Mouse (Mus musculus) hindbrain, embryonic 12.5 days (tissue): ENCODE measurements around the gene L2hgdh. TPM values are rescaled to one million over a fixed set of nuclear protein-coding genes. Genes with fewer than 3 reads are reported as not detected.
A peak's percentile ranks its signal among the peaks of the same experiment; 100 is the strongest.

ENCODE experiments used
- ATAC-seq: fragments of 200-750 bp; cut with Nextera tagmentation; 2 replicates; pipeline ENCODE4 v1.8.0; 2017; ENCODE audit warnings: moderate TSS enrichment; ENCODE audit not compliant: low FRiP score
- H3K27ac ChIP-seq: fragments of 300-500 bp; sonication (generic); 2 replicates; pipeline ENCODE4 v1.5.1; 2016; ENCODE audit warnings: mild to moderate bottlenecking
- H3K27me3 ChIP-seq: fragments of 300-500 bp; sonication (generic); 2 replicates; pipeline ENCODE4 v1.6.1; 2016; ENCODE audit warnings: mild to moderate bottlenecking
- H3K36me3 ChIP-seq: fragments of 300-500 bp; sonication (generic); 2 replicates; pipeline ENCODE4 v1.6.1; 2016; ENCODE audit warnings: mild to moderate bottlenecking
- H3K4me1 ChIP-seq: fragments of 300-500 bp; sonication (generic); 2 replicates; pipeline ENCODE4 v1.6.1; 2016
- H3K4me2 ChIP-seq: fragments of 300-500 bp; sonication (generic); replicated peaks from 2 replicates; pipeline ENCODE4 v1.6.1; 2016; ENCODE audit warnings: mild to moderate bottlenecking
- H3K4me3 ChIP-seq: fragments of 300-500 bp; sonication (generic); 2 replicates; pipeline ENCODE4 v1.5.1; 2016; ENCODE audit warnings: mild to moderate bottlenecking
- H3K9ac ChIP-seq: fragments of 300-500 bp; sonication (generic); 2 replicates; pipeline ENCODE4 v1.6.1; 2016; ENCODE audit warnings: mild to moderate bottlenecking, moderate library complexity
- H3K9me3 ChIP-seq: fragments of 300-500 bp; sonication (generic); replicated peaks from 2 replicates; pipeline ENCODE4 v1.6.1; 2016; ENCODE audit warnings: mild to moderate bottlenecking
- WGBS: fragments of 180-500 bp; shearing (Covaris S2); methylation state at CpG from one replicate; pipeline ENCODE4 v1.1.7; 2016; 5-methylcytosine and 5-hydroxymethylcytosine counted together
- polyA plus RNA-seq: library from polyadenylated mRNA; unstranded; fragments of >200 nt; fragmentation: Nextera tagmentation; extraction: Ambion mirVana; gene quantifications from 2 replicates; pipeline ENCODE4 v1.2.1, GENCODE M21; 2016

The L2hgdh gene
- polyA plus RNA-seq = 14.6 and 15.3 TPM in 2 replicates

DNA sequence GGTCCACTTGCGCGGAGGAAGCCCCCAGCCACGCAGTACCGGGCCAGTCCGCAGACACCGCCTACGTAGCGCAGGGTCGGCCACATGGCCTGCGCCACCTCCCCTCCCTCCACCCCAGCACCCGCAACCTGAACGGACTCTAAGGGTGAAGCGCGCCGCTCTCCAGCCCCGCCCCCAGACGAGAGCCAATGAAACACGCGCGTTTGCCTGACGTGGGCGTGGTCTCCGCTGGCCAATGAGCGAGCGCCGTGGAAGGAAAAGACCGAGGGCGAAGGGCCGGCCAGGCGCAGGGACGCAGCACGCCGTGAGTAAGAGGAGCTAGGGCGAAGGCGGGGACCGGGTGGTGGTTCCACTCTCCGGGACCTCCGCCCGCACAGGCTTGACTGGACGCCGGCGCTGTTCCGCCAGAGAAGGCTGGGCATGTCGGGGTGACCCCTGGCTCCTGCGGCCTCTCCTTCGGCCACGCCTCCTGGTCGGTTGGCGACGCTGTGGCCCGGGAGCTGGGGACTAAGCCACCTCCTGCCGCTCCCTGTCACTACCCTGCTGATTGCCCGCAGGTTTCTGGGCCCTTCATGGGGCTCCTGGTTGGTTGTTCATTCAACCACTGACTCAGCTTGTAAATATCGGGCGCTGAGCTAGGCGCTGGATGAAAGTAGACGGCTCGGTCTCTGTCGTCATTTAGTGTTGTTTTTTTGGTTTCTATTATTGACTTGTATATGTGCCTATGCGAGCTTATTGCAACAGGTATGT is at the start of gene L2hgdh, which contains the start of gene Atp5s:
Gene L2hgdh (minus strand): TSS at position 163 of the 750 bp plus-strand sequence.
Gene Atp5s (plus strand): TSS at position 240 of the 750 bp plus-strand sequence.
- WGBS = under 1% methylated on average over 59 of the region's 60 CpGs
- peak within 1 kb of the TSS; percentile 78 for H3K4me3 ChIP-seq
- H3K27ac ChIP-seq = peak within 1 kb of the TSS; percentile 82
- H3K36me3 ChIP-seq = peaks cover 5% of the 10 kb centered on the region
- H3K9ac ChIP-seq = peak within 1 kb of the TSS; percentile 83
- peak within 1 kb of the TSS; percentile 92 for H3K4me2 ChIP-seq
- H3K9me3 ChIP-seq = no peaks in the 10 kb centered on the region
- ATAC-seq = peak; percentile 98
- no peaks in the 10 kb centered on the region for H3K27me3 ChIP-seq
- H3K4me1 ChIP-seq = peaks cover 17% of the 10 kb centered on the region

DNA sequence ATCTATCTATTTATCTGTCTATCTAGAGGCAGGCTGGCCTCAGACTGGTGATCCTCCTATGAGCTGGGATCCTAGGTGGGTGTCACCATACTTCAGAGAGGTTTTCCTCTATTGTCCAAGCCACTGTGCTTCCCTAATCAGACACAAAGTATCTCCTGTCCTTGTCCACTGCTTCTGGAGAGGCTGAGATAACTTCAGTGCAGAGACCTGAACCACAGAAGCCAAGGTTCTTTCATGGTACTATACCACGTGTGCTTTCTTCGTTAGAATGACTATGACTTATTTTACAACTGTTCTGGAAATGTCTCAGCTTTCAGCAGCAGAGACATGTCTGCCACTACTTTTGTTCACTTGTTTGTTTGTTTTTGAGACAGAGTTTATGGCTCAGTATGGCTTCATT is 44.2 kb upstream of the L2hgdh start:
- ATAC-seq = no peak
- WGBS = 96% methylated on average over 2 of the region's 2 CpGs
- H3K4me2 ChIP-seq = no peak overlapping the region
- H3K27ac ChIP-seq = no peak overlapping the region
- no peaks in the 10 kb centered on the region for H3K27me3 ChIP-seq
- H3K36me3 ChIP-seq = no peaks in the 10 kb centered on the region
- H3K4me3 ChIP-seq = no peak overlapping the region
- H3K9me3 ChIP-seq = no peaks in the 10 kb centered on the region
- H3K9ac ChIP-seq = no peak overlapping the region
- peaks cover 18% of the 10 kb centered on the region for H3K4me1 ChIP-seq

DNA sequence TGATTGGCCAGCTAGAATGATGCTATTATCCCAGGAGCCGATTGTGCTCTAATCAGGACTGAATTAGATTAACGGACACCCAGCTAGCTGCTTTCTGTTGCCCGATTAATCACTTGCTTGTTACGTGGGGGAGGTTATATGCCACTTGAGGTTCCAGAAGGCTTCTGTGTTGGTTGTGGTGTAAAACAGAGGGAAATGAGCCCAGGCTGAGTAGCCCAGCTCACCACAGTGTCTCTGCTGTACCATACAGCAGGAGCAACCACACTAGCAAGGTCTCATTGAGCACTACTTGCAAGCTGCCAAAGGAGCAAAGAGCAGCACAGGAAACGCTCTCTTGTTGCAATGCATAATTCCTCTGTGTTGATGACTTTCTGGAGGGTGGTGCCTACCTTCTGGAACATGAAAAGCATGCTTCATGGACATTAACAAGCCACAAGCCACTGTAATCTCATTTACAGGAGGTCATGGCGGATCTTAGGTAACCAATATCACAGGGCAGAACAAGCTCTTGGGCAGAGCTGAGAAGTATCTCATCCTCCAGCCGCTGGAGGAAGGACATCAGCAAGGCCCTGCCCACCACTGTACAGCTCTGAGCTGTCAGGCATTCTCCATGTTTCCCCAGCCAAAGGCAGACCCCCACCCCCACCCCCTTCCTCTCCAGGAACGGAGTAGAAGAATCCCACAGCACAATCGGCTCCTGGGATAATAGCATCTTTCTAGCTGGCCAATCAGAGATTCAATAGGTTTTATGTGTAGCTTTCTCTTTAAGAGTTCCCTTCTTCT is 43.0 kb upstream of the L2hgdh start:
- H3K4me1 ChIP-seq = peaks cover 18% of the 10 kb centered on the region
- ATAC-seq = peak; percentile 70
- no peaks in the 10 kb centered on the region for H3K9me3 ChIP-seq
- H3K27ac ChIP-seq = peak overlapping the region; percentile 44; the same call in 1 of the 2 replicates
- H3K4me3 ChIP-seq = no peak overlapping the region
- H3K27me3 ChIP-seq = no peaks in the 10 kb centered on the region
- H3K4me2 ChIP-seq = no peak overlapping the region
- no peak overlapping the region for H3K9ac ChIP-seq
- 45% methylated on average over 9 of the region's 9 CpGs for WGBS
- no peaks in the 10 kb centered on the region for H3K36me3 ChIP-seq

DNA sequence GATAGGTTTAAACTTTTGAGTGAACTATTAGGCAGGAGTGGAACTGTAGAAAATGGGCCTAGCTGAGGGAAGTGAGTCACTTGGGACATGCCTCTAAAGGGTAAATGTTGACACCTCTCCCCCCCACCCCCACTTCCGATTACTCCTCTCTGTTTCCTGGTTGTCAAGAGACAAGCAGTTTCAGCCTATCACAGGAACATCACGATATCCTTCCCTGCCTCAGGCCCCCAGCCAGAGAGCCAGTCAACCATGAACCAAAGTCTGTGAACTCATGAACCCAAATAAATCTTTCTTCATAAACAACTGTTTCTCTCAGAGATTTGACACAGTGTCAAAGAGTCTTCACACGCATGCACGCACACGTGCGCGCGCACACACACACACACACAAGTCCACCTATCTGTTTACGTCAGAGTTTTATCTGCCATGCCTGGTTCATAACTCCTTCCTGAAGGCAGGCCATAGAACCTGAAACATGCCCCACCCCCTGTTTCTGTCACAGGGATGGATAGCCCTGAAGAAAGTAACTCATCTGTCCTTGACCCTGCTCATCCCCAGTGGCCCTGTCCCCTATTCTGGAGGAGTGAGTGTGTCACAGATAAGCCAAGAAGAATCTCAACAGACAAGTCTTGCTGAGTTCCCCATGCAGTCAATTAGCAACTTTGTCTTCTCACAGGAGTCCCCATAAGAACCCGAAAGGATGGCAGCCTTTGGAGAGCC is 41.7 kb upstream of the L2hgdh start:
- no peaks in the 10 kb centered on the region for H3K36me3 ChIP-seq
- H3K27me3 ChIP-seq = no peaks in the 10 kb centered on the region
- no peak for ATAC-seq
- no peaks in the 10 kb centered on the region for H3K9me3 ChIP-seq
- 84% methylated on average over 10 of the region's 10 CpGs for WGBS
- H3K4me3 ChIP-seq = no peak overlapping the region
- no peak overlapping the region for H3K4me2 ChIP-seq
- no peak overlapping the region for H3K27ac ChIP-seq
- no peak overlapping the region for H3K9ac ChIP-seq
- H3K4me1 ChIP-seq = peaks cover 18% of the 10 kb centered on the region

DNA sequence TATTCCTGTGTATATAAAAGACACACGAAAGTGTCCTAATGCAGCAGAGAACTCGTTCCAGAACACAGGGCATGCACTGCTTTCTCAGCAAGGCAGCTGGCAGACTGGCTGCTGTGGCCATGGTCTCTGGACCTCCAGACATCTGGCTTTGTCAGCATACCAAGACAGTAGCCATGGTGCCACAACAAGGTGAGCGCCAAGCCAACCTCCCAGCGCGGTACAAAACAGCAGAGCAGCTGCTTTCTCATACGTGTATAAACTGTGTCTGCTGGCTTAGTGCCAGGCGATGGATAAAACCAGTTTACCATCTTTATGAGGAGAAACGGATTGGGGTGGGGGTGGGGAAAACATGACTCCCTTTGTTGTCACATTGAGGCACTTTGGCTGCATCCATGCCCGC is 40.9 kb upstream of the L2hgdh start:
- H3K9ac ChIP-seq = no peak overlapping the region
- no peak overlapping the region for H3K4me2 ChIP-seq
- no peak overlapping the region for H3K4me3 ChIP-seq
- no peak overlapping the region for H3K27ac ChIP-seq
- no peaks in the 10 kb centered on the region for H3K27me3 ChIP-seq
- no peaks in the 10 kb centered on the region for H3K36me3 ChIP-seq
- H3K9me3 ChIP-seq = no peaks in the 10 kb centered on the region
- WGBS = 63% methylated on average over 9 of the region's 9 CpGs
- no peak for ATAC-seq
- peaks cover 18% of the 10 kb centered on the region for H3K4me1 ChIP-seq

DNA sequence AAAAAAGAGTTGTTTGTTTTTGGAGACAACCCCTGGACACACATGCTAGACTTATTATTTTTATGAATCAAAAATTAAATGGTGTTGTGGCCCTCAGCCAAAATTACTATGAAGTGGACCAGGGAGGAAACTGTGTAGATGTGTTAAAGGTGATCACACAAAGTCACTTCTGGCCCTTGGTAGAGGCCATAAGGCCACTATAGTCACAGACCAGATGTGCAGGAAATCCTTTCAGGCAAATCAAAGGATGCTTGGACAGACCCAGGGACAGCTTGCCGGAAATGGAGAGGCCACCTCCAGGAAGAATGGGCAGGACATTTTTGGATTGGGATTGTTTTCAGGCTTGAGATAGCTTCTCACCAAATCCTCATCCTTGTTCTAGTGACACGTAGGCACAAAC is 36.9 kb upstream of the L2hgdh start:
- Histone ChIP-seq H3K9me3 (no peaks in the 10 kb centered on the region), H3K9ac (no peak overlapping the region), H3K4me2 (no peak overlapping the region), H3K4me1 (peaks cover 23% of the 10 kb centered on the region), H3K27ac (no peak overlapping the region), H3K36me3 (no peaks in the 10 kb centered on the region), H3K4me3 (no peak overlapping the region), H3K27me3 (no peaks in the 10 kb centered on the region)
- 73% methylated on average over 2 of the region's 2 CpGs for WGBS
- ATAC-seq = no peak

DNA sequence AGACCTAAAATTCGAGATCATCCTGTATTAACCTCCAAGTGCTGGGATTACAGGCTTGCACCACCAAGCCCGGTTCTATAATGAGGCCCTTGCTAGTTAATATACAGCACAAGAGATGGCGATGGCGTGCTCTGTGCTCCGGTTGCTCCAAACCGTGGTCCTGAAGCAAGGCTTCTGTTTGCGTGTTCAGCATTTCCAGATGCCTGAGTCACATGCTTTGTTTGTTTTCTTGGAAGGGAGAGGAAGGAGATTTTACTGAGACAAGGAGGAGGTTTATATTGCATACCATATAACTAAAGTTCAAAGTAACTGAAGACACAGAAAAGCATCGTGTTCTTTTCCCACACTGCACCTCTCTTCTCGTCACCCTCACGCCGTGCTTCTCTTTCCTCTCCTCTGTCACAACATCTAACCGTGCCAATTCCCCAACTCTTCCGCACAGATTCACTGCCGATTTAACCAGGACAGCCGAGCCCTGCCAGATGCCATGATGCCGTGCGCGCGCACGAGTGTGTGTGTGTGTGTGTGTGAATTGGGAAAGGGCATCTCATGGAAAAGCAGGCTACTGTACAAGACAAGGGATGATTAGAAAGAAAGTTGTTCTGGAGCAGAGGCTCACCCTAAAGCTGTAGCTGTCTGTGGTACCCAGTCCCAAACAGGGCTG is 36.2 kb upstream of the L2hgdh start:
- Histone ChIP-seq H3K36me3 (no peaks in the 10 kb centered on the region), H3K27me3 (no peaks in the 10 kb centered on the region), H3K27ac (no peak overlapping the region), H3K4me1 (peaks cover 22% of the 10 kb centered on the region), H3K4me3 (no peak overlapping the region), H3K4me2 (no peak overlapping the region), H3K9me3 (no peaks in the 10 kb centered on the region), H3K9ac (no peak overlapping the region)
- ATAC-seq = no peak
- 89% methylated on average over 20 of the region's 20 CpGs for WGBS

DNA sequence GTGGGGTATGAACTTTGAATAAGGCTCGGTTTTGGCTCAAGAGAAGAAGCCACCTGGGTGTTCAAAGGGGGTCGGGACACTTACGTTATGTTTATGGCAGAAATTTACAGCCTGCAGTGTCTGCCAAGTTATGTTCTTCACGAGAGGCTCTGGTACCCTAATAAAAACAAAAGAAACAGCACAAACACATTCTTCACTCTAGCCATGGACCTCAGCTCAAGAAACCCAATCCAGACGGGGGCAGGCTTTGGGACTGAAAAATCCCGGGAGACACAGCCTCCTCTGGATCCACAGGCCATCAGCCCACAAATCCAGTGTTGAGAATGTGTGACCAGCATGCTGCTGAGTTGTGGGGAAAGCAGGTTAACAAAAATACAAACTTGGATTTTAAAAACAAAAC is 35.3 kb upstream of the L2hgdh start:
- ATAC-seq = no peak
- H3K9ac ChIP-seq = no peak overlapping the region
- H3K4me1 ChIP-seq = peaks cover 17% of the 10 kb centered on the region; the same call in 1 of the 2 replicates
- no peaks in the 10 kb centered on the region for H3K36me3 ChIP-seq
- no peak overlapping the region for H3K27ac ChIP-seq
- no peak overlapping the region for H3K4me3 ChIP-seq
- 69% methylated on average over 6 of the region's 6 CpGs for WGBS
- H3K9me3 ChIP-seq = no peaks in the 10 kb centered on the region
- H3K4me2 ChIP-seq = no peak overlapping the region
- no peaks in the 10 kb centered on the region for H3K27me3 ChIP-seq

DNA sequence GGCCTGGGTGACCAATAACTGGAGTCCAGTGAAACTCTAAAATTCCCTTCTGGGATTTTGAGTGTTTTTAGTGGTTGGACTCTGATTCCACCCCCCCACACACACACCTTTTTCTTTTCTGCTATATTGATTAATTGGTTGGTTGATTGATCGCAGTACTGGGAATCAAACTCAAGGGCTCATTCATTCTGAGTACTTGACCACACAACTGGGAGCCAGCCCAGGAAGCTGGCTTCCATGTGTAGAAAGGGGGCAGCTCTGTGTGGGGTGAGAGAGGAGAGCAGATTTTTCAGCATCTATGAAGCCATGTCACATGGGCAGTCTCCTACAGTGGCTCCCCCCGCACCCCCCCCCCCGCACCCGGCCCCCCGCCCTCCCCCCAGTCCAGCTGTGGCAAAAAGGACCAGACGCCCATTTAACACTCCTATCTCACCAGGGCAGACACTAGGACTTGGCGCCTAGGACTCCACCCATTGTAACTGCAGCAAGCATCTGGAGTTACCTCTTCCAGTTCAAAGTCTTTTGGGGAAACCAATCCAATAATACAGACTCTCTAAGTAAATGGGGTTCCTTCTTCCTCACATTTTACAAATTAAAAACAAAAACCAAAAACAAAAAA is 34.7 kb upstream of the L2hgdh start:
- 65% methylated on average over 2 of the region's 7 CpGs for WGBS
- ATAC-seq = no peak
- 0 out of 2 replicates have a peak overlapping the region, but pooled peaks have one; percentile 7 for H3K27ac ChIP-seq

DNA sequence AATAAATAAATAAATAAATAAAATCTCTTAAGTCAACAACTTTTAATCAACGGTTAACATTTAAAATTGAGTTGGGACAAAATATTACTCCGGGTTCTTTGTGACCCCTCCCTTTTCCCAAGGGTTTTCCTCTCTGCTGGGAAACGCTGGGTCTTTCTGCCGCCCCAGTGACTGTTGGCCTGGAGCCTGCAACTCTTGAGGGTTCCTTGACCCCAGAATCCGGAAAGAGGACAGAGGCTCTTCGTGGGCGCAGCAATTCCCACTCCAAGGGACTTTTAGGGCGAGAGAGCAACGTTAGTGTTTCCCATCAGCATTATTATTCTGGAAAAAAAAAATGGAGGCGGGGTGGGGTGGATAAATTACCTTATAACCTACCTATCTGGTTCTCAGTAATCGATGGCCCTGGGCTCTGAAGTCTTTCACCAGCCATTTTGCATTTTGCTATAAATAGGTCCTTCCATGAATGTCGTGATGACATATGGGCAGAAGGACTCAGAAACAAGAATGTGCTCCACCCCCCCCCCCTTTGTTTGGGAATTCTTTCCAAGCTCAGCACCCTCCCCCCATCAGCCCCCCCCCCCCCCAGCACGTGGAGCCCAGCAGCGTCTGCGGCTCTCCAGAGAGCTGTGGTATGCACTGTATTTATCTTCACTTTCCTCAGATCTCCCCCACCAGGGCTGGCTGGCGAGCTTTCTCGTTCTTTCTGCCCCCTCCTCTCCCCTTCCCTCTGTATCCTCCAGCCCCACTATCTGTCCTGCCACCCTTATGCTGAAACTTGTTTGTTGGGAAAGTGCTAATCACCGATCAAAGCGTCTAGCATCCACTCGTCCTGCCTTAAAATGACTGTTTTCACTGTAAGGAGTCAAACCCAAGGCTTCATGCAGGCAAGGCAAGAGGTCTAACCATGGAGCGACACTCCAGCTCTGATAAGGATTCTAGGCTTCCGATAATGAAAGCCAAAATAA is 33.8 kb upstream of the L2hgdh start:
- Histone ChIP-seq H3K4me3 (no peak overlapping the region; the same call in 1 of the 2 replicates), H3K27ac (no peak overlapping the region), H3K27me3 (no peaks in the 10 kb centered on the region), H3K36me3 (no peaks in the 10 kb centered on the region), H3K4me1 (peaks cover 17% of the 10 kb centered on the region; the same call in 1 of the 2 replicates), H3K4me2 (peak overlapping the region; percentile 41), H3K9ac (0 out of 2 replicates have a peak overlapping the region, but pooled peaks have one; percentile 9), H3K9me3 (no peaks in the 10 kb centered on the region)
- WGBS = 8% methylated on average over 22 of the region's 22 CpGs
- ATAC-seq = peak; percentile 44; the same call in 1 of the 2 replicates

More for the DNA sequence above, 34.7 kb upstream of the L2hgdh start:
- H3K9ac ChIP-seq = no peak overlapping the region
- peaks cover 17% of the 10 kb centered on the region; the same call in 1 of the 2 replicates for H3K4me1 ChIP-seq
- H3K27me3 ChIP-seq = no peaks in the 10 kb centered on the region
- H3K4me3 ChIP-seq = no peak overlapping the region
- no peaks in the 10 kb centered on the region for H3K9me3 ChIP-seq
- H3K36me3 ChIP-seq = no peaks in the 10 kb centered on the region
- H3K4me2 ChIP-seq = peak overlapping the region; percentile 41; the same call in 1 of the 2 replicates
